Mouse (Mus musculus) brown adipose tissue, adult 24 weeks (tissue): ENCODE measurements around the gene 2010111I01Rik. TPM values are rescaled to one million over a fixed set of nuclear protein-coding genes. Genes with fewer than 3 reads are reported as not detected.
"Not testable (repeated sequence)": the region's sequence is repeated elsewhere in the genome, so short reads cannot be mapped to it uniquely, and the experiment has no call there.

Experiments used
- H3K27ac ChIP-seq: fragments of 200-500 bp; replicated peaks from 2 replicates; pipeline ENCODE4 v1.5.1; 2012; ENCODE audit warnings: low read depth, mild to moderate bottlenecking, low read length
- H3K4me1 ChIP-seq: fragments of 200-500 bp; 2 replicates; pipeline ENCODE4 v1.6.1; 2012; ENCODE audit warnings: low read length, mixed read lengths; ENCODE audit not compliant: control insufficient read depth, insufficient read depth, insufficient read length
- H3K4me3 ChIP-seq: fragments of 200-500 bp; 2 replicates; pipeline ENCODE4 v1.5.1; 2012; ENCODE audit warnings: low read depth, mild to moderate bottlenecking, low read length, moderate library complexity; ENCODE audit not compliant: insufficient read depth
- polyA plus RNA-seq: library from polyadenylated mRNA; stranded (reverse); fragments of >200 nt; gene quantifications from 2 replicates; pipeline ENCODE4 v1.2.4, GENCODE M21; 2012; ENCODE audit not compliant: missing spikeins, insufficient read depth, insufficient read length

Gene 2010111I01Rik
- polyA plus RNA-seq: 10.7 and 24.7 TPM in 2 replicates

DNA sequence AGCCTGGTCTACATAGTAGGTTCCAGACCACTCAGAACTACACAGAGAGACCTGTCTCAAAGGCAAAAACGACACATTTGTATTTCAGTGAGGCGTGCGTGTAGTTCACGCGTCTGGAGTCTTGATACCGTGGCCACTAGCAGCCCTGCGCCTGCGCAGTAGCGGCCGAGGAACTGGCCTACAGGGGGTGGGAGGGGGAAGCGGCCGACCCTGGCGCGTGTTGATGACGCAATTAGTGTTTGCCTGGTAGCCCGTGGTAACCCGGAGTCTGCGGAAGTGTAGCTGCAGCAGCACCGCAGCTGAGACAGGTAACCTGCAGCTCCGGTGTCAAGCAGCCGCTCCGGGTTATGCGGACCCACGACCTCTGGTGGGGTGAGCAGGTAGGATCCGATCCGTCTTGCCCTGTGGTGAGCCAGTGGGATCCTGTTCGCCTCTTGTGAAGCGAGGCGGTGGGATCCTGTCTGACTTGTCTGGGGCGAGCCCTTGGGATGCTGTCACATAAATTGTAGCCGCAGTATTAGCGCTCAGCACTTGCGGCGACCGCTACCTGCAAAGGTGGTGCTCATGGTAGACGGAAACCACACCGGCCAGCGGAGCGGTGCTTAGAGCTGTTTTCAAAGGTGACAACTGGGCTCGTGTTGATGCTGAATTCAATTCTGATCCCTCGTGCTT, at the start of gene 2010111I01Rik:
Gene 2010111I01Rik, plus strand, starts transcription at position 254 of the 672 bp plus-strand sequence.
- peak within 1 kb of the TSS; percentile 72 for H3K4me3 ChIP-seq
- peak within 1 kb of the TSS; percentile 50 for H3K27ac ChIP-seq
- no peaks in the 10 kb centered on the region for H3K4me1 ChIP-seq

DNA sequence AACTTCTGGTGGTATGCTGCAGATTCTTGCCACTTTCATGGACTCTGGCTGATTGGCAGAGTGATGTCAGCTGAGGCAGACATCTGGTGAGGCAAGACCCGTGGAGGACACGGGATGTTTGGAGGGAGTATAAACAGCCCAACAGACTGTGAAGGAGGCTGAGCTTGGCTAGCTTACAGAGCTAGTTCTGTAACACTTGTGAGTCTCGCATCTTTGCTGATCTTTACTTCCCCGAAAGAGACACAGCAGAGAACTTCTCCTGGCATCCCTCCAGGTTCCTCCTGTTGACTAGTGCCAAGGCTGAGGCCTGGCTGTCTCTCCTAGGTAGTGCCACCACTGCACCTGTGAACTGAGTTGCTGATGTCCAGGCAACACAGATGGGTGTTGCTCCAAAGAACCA, 48.0 kb upstream of the 2010111I01Rik start:
- H3K27ac ChIP-seq: no peak overlapping the region
- no peak overlapping the region for H3K4me3 ChIP-seq

DNA sequence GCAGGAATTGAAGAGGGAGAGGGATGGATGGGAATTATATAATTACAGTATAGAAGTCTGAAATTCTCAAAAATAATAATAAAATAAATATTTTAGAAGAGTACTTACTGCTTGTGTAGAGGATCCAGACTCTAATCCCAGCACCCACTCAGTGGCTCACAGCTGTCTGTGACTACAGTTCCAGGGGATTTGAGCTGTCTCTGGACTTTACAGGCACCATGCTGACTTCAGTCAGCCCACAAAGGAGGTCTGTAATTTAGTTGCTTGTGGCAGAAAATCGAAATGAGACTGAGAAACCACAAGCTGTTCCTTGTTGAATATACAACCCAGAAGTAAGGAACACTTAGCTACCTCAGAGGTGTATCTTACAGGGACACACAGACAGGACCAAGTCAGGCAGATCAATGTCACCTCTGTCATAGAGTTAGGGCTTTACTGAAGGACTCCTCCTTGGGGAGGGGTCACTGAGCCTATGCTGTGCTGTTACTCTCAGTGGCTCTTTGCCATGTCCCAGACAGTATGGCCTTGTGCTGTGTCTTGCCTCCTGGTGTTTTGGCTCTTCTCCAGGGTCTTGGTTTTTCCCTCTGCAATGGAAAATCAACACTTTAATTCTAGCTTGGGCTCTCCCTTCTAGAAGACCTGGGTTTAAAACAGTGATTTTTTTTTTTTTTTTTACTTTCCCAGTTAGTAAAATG, 47.1 kb upstream of the 2010111I01Rik start:
- H3K4me1 ChIP-seq: no peaks in the 10 kb centered on the region
- no peak overlapping the region for H3K27ac ChIP-seq
- no peak overlapping the region for H3K4me3 ChIP-seq

More for the DNA sequence above, 48.0 kb upstream of the 2010111I01Rik start:
- H3K4me1 ChIP-seq: no peaks in the 10 kb centered on the region

DNA sequence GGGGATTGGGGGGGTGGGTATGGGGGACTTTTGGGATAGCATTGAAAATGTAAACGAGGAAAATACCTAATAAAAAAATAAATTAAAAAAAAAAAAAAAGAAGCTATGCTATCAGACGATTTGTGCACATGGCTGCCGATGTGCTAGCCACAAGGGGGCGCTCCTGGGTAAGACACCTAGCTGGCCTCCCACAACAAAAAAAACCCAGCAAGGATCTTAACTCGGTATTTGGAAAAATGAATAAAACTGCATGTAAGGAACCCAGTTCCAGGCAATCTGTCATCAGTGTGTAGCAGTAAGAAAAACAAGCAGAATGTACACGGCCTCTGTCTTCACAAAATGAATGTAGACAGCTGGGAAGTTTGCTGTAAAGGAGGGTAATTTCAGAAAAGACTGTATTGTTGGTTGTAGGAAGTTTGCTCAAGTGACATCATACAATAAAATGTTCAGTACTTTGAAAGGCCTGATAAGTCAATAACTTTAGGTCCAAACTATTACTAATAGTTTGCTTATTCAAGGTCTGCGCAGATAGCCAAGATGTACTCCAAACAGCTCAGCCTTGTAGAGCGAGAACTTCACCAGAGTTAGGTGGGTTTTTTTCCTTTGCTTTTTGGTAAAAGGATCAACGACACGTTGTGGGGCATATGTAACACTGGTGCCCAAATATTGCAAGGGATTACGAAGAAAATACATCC, 44.9 kb upstream of the 2010111I01Rik start:
- Histone ChIP-seq H3K27ac (no peak overlapping the region), H3K4me3 (no peak overlapping the region), H3K4me1 (no peaks in the 10 kb centered on the region)

DNA sequence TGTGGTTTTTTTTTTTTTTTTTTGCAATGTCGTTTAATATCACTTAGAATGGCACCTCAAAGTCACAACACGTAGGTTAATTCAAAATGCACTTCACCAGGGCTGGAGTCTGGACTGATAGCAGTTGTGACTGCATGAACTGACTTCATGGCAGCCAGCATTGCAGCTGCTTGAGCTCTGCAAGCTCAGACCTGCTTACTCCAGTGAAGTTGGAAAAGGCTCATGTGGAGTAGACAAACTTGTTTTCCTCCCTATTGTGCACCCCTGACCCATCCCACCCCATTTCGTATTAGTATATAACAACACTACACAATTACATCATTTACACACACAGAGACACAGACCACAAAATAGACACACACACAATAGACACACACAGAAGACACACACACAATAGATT, 42.0 kb upstream of the 2010111I01Rik start:
- no peak overlapping the region for H3K4me3 ChIP-seq
- H3K27ac ChIP-seq: no peak overlapping the region
- H3K4me1 ChIP-seq: no peaks in the 10 kb centered on the region

DNA sequence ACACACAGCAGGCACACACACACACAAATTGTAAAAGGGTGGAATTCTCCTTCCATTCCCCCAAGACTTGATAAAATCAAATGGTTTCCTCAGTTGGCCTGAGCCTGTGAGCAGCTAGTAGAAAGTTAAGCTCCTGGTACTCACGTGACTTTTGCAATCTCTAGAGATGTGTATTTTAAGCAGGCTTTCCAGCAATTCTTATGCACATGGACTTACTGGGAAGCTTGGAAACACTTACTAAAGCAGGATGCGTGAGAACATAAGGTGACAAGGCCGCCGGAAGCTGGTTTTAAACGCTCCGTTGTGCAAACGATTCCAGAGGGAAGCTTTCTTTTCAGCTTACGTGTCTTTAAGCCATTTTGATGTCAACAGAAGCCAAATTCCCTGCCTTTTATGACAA, 41.5 kb upstream of the 2010111I01Rik start:
- H3K4me1 ChIP-seq: no peaks in the 10 kb centered on the region
- H3K27ac ChIP-seq: no peak overlapping the region
- no peak overlapping the region for H3K4me3 ChIP-seq

DNA sequence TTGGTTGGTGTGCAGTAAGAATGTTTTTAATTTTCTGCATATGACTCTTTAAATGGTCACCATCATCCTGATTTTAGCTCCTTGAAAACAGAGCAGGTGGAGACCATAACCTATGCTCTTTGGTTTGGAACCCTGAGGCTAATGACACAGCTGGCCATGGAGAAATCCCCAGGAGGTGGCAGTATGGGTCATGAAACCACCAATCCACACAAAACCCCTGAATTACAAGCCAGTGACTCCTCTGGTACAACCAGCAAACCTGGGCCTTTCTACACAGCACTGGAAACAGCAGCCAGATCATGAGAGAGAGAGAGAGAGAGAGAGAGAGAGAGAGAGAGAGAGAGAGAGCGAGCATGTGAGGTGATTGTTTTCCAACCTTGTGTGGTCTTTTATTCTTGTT, 38.2 kb upstream of the 2010111I01Rik start:
- Histone ChIP-seq H3K4me3 (no peak overlapping the region), H3K4me1 (no peaks in the 10 kb centered on the region), H3K27ac (no peak overlapping the region)

DNA sequence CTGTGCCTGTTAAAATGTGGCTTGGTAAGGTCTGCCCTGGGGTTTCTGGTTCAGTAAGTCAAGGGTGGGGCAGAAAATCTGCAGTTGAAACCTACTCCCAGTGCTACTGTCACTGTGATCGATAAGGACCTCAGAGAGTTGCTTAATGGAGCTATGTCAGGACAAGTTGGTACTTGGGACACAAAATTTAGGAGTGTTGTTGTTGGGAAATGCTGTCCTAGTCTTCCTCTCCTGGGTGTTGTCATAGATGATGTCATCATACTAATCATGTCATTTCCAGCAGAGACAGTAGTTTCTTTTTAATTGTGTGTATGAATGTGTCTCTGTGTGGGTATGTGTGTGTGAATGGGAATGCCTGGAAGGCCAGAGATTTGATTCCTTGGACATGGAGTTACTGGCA, 37.2 kb upstream of the 2010111I01Rik start:
- Histone ChIP-seq H3K27ac (no peak overlapping the region), H3K4me3 (no peak overlapping the region), H3K4me1 (no peaks in the 10 kb centered on the region)

DNA sequence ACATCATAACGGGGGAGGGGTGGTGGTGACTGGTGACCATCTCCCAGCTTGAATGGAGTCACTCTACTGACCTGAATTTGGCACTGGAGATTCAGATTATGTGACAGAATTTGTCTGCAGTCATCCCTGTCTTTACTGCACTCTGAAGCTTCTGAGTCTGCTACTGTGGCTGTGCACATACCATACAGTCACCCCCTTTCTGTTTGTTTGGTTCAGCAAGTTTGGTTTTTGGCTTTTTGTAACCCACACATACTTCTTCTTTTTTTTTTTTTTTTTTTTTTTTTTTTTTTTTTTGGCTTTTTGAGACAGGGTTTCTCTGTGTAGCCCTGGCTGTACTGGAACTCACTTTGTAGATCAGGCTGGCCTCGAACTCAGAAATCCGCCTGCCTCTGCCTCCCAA, 35.5 kb upstream of the 2010111I01Rik start:
- not testable (repeated sequence) for H3K27ac ChIP-seq, H3K4me1 ChIP-seq, H3K4me3 ChIP-seq

DNA sequence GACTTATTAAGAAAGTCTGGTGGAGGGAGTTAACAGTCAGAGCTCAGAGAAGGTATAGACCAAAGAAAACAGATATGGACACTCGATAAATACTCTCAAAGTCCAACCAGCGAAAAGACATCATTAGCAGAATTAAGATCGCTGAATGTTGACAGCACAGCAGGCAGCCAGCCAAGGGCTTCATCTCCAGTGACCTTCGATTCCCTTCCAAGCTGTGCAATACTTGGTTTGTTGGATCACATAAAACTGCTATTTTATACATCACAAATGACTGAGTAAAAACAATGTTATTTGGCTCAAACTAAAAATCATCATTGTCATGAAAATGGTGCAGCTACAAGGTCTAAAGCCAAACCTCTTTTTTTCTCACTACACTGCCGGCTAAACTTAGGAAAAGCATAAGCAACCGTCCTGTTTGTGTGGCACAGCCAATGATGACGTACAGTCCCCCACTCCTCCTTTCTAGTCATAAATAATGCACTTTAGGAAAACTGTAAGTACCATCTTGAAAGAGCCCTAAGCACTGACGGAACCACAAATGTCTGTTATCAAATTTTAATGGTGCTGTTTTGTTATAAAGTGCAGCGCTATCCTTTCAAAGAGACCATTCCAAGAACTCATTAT, 34.8 kb upstream of the 2010111I01Rik start:
- no peak overlapping the region for H3K4me3 ChIP-seq
- H3K27ac ChIP-seq: no peak overlapping the region

DNA sequence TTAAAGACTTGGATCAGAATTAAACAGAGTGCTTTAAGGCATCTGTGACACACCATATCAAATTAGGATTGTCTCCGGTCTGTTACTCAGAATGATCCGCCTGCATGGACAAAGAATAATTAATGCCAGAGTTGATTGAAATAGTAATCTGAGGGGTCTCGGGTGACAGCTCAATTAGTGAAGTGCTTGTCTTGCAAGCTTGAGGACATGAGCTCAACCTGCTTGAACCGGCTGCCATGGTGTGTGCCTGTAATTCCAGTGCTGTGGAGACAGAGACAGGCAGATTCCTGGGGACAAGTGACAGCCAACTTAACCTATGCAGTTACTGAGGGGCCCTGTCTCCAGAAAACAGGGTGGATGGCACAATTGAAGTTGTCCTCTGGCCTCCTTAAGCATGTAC, 32.2 kb upstream of the 2010111I01Rik start:
- H3K4me1 ChIP-seq: no peaks in the 10 kb centered on the region
- no peak overlapping the region for H3K4me3 ChIP-seq
- H3K27ac ChIP-seq: no peak overlapping the region

More for the DNA sequence above, 34.8 kb upstream of the 2010111I01Rik start:
- H3K4me1 ChIP-seq: no peaks in the 10 kb centered on the region

DNA sequence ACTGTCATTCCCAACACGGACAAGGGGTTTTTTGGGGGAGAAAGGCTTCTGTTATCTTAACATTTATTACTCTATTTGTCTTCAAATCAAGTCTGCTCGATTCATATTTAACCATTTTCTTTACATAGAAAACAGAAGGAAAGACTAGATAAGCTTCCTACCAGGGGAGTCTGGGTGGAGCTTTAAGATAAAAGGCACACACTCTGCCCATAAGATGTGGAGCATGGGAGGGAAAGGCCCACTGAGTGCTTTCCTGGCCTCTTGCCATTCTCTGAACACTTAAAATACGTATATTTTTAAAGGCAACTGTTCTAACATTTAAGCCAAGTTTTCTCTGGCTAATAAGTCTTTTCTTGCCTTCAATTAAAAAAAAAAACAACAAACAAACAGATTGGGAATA, 25.3 kb upstream of the 2010111I01Rik start:
- no peaks in the 10 kb centered on the region for H3K4me1 ChIP-seq
- no peak overlapping the region for H3K27ac ChIP-seq
- no peak overlapping the region for H3K4me3 ChIP-seq

DNA sequence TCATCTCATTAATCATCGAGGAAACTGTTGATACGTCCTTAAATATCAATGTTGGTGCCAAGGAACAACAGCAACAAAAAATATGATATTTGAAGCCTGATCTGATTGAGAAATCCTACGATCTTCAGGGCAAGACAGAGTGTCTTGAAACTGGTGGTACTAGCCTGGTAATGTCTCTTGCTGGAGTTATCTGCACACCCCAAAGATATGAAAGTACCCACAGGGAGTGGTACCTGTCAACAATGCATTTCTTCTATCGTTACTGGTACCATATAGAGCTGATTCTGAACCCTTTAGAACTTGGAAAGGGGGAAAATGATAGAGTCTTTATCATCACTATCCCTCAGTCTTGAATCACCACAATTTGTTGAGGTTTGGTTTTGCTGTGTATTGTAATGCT, 24.9 kb upstream of the 2010111I01Rik start:
- H3K4me3 ChIP-seq: no peak overlapping the region
- H3K27ac ChIP-seq: no peak overlapping the region
- H3K4me1 ChIP-seq: no peaks in the 10 kb centered on the region

DNA sequence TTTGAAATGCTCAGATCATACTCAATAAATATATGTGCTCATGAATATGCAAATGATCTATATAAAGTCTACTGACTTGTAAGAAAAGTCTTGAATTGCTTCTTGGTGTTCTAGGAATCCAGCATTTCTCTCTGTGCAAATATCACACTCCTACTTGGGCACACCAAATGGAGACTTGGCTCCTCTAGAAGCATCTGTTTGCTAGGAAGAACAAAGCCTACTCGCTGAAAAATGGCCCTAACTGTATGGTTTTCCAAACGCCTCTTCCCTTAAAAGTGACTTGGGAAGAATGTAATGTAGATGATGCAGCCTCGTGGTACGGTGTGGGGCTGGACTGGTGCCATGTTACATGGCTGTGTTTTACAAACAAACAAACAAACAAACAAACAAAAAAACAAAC, 24.0 kb upstream of the 2010111I01Rik start:
- Histone ChIP-seq H3K4me1 (no peaks in the 10 kb centered on the region), H3K4me3 (no peak overlapping the region), H3K27ac (no peak overlapping the region)

DNA sequence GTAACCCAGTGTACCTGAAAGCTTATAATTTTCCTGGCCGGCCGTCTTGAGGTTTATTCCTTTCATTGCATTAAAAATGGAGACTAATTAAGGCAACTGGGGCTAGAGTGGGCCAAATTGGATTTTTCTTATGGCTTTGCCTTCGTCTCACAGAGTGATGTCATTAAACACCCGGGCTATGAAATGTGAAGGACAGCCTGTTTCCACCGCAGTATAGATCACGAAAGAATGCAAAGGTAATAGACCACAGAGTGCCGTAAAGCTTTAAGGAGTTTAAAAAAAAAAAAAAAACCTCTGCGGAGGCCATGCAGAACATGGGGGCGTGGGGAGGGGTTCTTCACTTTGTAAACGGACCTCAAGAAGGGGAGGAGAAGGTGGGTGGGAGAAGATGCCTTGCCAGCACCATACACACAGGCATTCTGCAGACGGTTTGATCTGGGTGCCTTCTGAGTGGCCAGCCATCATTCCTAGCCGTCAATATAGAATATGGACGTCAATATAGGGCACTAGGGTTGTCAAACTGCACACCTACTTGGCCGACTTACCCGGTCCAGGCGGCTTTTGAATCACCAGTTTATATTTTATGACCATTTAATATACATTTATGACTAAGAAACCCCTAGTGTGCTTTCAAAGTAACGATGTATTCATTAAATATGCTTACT, 23.2 kb upstream of the 2010111I01Rik start:
- H3K4me3 ChIP-seq: no peak overlapping the region

More for the DNA sequence above, 23.2 kb upstream of the 2010111I01Rik start:
- H3K4me1 ChIP-seq: no peaks in the 10 kb centered on the region
- H3K27ac ChIP-seq: no peak overlapping the region
